Comparison of ENCODE assay signal across 31 mouse cellular contexts in genomic region chr3:146152913-146153312, GRCm38 (mm10). TPM values are rescaled to one million over a fixed set of nuclear protein-coding genes. Genes with fewer than 3 reads are reported as not detected.
A peak's percentile ranks its signal among the peaks of the same experiment; 100 is the strongest.
DNase-seq lines count a peak whose midpoint lies in the region; ATAC-seq and TF ChIP-seq lines count a peak whose summit lies in the region.
"Had no signal": no experiment of that assay in that cellular context is flagged by ENCODE, and none has a peak within 500 bp of the region (broad histone marks: within the 10 kb centered on the region; RNA-seq: fewer than 3 reads in every experiment).

No protein-coding gene starts in this region.

- H3K9me3 ChIP-seq in heart, embryonic 16.5 days (replicated peaks; ENCODE audit: control insufficient read depth, low read length): no peaks in the 10 kb centered on the region
- H3K9me3 ChIP-seq: embryonic facial prominence, embryonic 13.5 days; embryonic facial prominence, embryonic 15.5 days; forebrain, embryonic 10.5 days; forebrain, embryonic 12.5 days; G1E had no signal

- no peak for TF ChIP-seq CTCF in bone marrow macrophage, adult 2 months (IDR thresholded peaks at IDR 0.05; ENCODE audit: low read depth, low read length)

- intact Hi-C loops in heart, postnatal 10 days (cut with DNase I): no loop called here

- no peak overlapping the region for H3K4me2 ChIP-seq in heart, embryonic 16.5 days (ENCODE audit: low read depth, low read length)
- H3K4me2 ChIP-seq: forebrain, embryonic 12.5 days had no signal

- WGBS in heart, embryonic 16.5 days: 77% methylated on average over 2 of the region's 2 CpGs

- H3K27me3 ChIP-seq in heart, embryonic 16.5 days (ENCODE audit: control insufficient read depth, insufficient read depth, low read length): peaks cover 8% of the 10 kb centered on the region
- H3K27me3 ChIP-seq: Patski had no signal

- peaks cover 13% of the 10 kb centered on the region for H3K4me1 ChIP-seq in heart, embryonic 16.5 days (ENCODE audit: control insufficient read depth, insufficient read depth, low read length)
- H3K4me1 ChIP-seq in bone marrow macrophage, adult 2 months (ENCODE audit: control insufficient read depth, insufficient read depth, low read length): peaks cover 55% of the 10 kb centered on the region

- H3K4me3 ChIP-seq in heart, embryonic 16.5 days (ENCODE audit: low read length): no peak overlapping the region
- no peak overlapping the region for H3K4me3 ChIP-seq in bone marrow macrophage, adult 2 months (ENCODE audit: insufficient read depth, low read length)
- H3K4me3 ChIP-seq: embryonic facial prominence, embryonic 13.5 days; embryonic facial prominence, embryonic 15.5 days; erythroblast, embryonic 14.5 days; forebrain, embryonic 10.5 days; forebrain, embryonic 12.5 days had no signal

- ATAC-seq in heart, embryonic 16.5 days (replicated peaks; ENCODE audit: extremely low read depth, insufficient read depth, low FRiP score): no peak
- ATAC-seq: forebrain, embryonic 14.5 days; forebrain, embryonic 16.5 days; Patski had no signal

- DNase-seq in heart, postnatal 10 days: no peak
- peak; percentile 82 for DNase-seq in A20 (ENCODE audit: low read depth, low spot score)
- DNase-seq in naive thymus-derived CD4-positive, alpha-beta T cell, adult 2 months (ENCODE audit: low read depth): peak; percentile 22
- no peak for DNase-seq in right cerebral cortex, adult 18-20 months
- no peak for DNase-seq in ovary, adult 18-20 months (ENCODE audit: low spot score)
- DNase-seq in testis, postnatal 10 days (ENCODE audit: low spot score): no peak
- DNase-seq: adrenal gland, adult 8-10 months; adrenal gland, postnatal 14 days; adrenal gland, postnatal 36 days; cerebellum, adult 11 months; cerebellum, adult 18-20 months; cerebellum, adult 8-10 months; cerebellum, adult 9-11 months; cerebellum, postnatal 14 days; cerebellum, postnatal 36 days; embryo, embryonic 11 days had no signal

- TF ChIP-seq POLR2A in bone marrow macrophage, adult 2 months (IDR thresholded peaks at IDR 0.05; ENCODE audit: borderline replicate concordance, low read depth, low read length): no peak

- H3K9ac ChIP-seq in heart, embryonic 16.5 days (ENCODE audit: low read length): no peak overlapping the region
- H3K9ac ChIP-seq: embryonic facial prominence, embryonic 13.5 days; embryonic facial prominence, embryonic 15.5 days; forebrain, embryonic 12.5 days had no signal

- no peaks in the 10 kb centered on the region for H3K36me3 ChIP-seq in heart, embryonic 16.5 days (ENCODE audit: control insufficient read depth, insufficient read depth)
- H3K36me3 ChIP-seq: embryonic facial prominence, embryonic 13.5 days; embryonic facial prominence, embryonic 15.5 days; forebrain, embryonic 10.5 days; forebrain, embryonic 12.5 days; G1E had no signal

- peak overlapping the region; percentile 43; the same call in 1 of the 2 replicates for H3K27ac ChIP-seq in heart, embryonic 16.5 days (ENCODE audit: low read length)
- H3K27ac ChIP-seq in bone marrow macrophage, adult 2 months (ENCODE audit: insufficient read depth, low read depth, low read length): peak overlapping the region; percentile 89
- H3K27ac ChIP-seq: embryonic facial prominence, embryonic 13.5 days; embryonic facial prominence, embryonic 15.5 days; forebrain, embryonic 10.5 days; forebrain, embryonic 12.5 days had no signal

RNA-seq across cellular contexts. Expression of gene Mcoln2, which starts 3.3 kb away (rescaled TPM):
- 0.97 and 3.2 TPM in 2 replicates for polyA plus RNA-seq in heart, embryonic 16.5 days (2015; fragmentation: Nextera tagmentation; extraction: Ambion mirVana)
- under 1 TPM; 0.29 to 0.72 TPM for total RNA-seq in heart, postnatal 10 days (2021)
- 33.5 and 35.3 TPM in 2 replicates for polyA plus RNA-seq in bone marrow macrophage, adult 2 months (2012; ENCODE audit: insufficient read depth, insufficient read length, missing spikeins)
- total RNA-seq: adrenal gland, postnatal 36 days had no signal
- polyA plus RNA-seq: erythroblast, embryonic 14.5 days; forebrain, embryonic 16.5 days; G1E had no signal

RNA-seq across cellular contexts. Expression of gene Mcoln3, which starts 35.7 kb away (rescaled TPM):
- 0.79 and 1.1 TPM in 2 replicates for polyA plus RNA-seq in heart, embryonic 16.5 days (2015; fragmentation: Nextera tagmentation; extraction: Ambion mirVana)
- total RNA-seq in heart, postnatal 10 days (2021): not detected
- polyA plus RNA-seq in bone marrow macrophage, adult 2 months (2012; ENCODE audit: insufficient read depth, insufficient read length, missing spikeins): 4.7 and 6.5 TPM in 2 replicates
- total RNA-seq: adrenal gland, adult 18-20 months; adrenal gland, postnatal 14 days; adrenal gland, postnatal 36 days; G1E had no signal
- polyA plus RNA-seq: C2C12; erythroblast, embryonic 14.5 days; G1E had no signal

RNA-seq across cellular contexts. Expression of gene Wdr63, which starts 45.0 kb away (rescaled TPM):
- 0.37 and 0.74 TPM in 2 replicates for polyA plus RNA-seq in heart, embryonic 16.5 days (2015; fragmentation: Nextera tagmentation; extraction: Ambion mirVana)
- not detected for total RNA-seq in heart, postnatal 10 days (2021)
- not detected in 2 replicates for polyA plus RNA-seq in bone marrow macrophage, adult 2 months (2012; ENCODE audit: insufficient read depth, insufficient read length, missing spikeins)
- total RNA-seq: adrenal gland, adult 18-20 months; adrenal gland, adult 8-10 months; common myeloid progenitor, adult 5-6 weeks; G1E had no signal
- polyA plus RNA-seq: activated CD4-positive, CD25-positive, alpha-beta regulatory T cell, adult 4 months; erythroblast, embryonic 14.5 days; forebrain, embryonic 10.5 days; G1E had no signal

Comparison
In these comparisons a context has a peak if more than half of its experiments do, and no peak if none do; other contexts are left out.
1. DNase-seq: peak in A20 (single experiment) and naive thymus-derived CD4-positive, alpha-beta T cell, adult 2 months (single experiment); none in heart, postnatal 10 days (0 of 2), right cerebral cortex, adult 18-20 months (single experiment), ovary, adult 18-20 months (single experiment) and testis, postnatal 10 days (single experiment).